In genomic region chr9:21451870-21452269, GRCm38 (mm10) we compare ENCODE assay signal across 10 mouse cellular contexts. TPM values are rescaled to one million over a fixed set of nuclear protein-coding genes. Genes with fewer than 3 reads are reported as not detected.
DNase-seq lines count a peak whose midpoint lies in the region; ATAC-seq and TF ChIP-seq lines count a peak whose summit lies in the region.
"Had no signal": no experiment of that assay in that cellular context is flagged by ENCODE, and none has a peak within 500 bp of the region (broad histone marks: within the 10 kb centered on the region; RNA-seq: fewer than 3 reads in every experiment).

No protein-coding gene starts in this region.

- intact Hi-C loops in gastrocnemius, adult 2 months (cut with DNase I) = no loop called here
- intact Hi-C loops in gastrocnemius, postnatal 36 days (cut with DNase I) = no loop called here

- 0 out of 2 replicates have a peak overlapping the region, but pooled peaks have one; percentile 17 for H3K9ac ChIP-seq in neural tube, embryonic 13.5 days
- no peak overlapping the region for H3K9ac ChIP-seq in neural tube, embryonic 15.5 days (replicated peaks)
- no peak overlapping the region for H3K9ac ChIP-seq in liver, embryonic 11.5 days (ENCODE audit: low read depth, low read length)

- peaks cover 14% of the 10 kb centered on the region for H3K4me1 ChIP-seq in neural tube, embryonic 13.5 days (replicated peaks)
- peaks cover 10% of the 10 kb centered on the region; the same call in 1 of the 2 replicates for H3K4me1 ChIP-seq in neural tube, embryonic 15.5 days
- H3K4me1 ChIP-seq in liver, embryonic 11.5 days (replicated peaks; ENCODE audit: control insufficient read depth, insufficient read depth, low read length) = peaks cover 48% of the 10 kb centered on the region

- H3K4me2 ChIP-seq in neural tube, embryonic 13.5 days = no peak overlapping the region
- no peak overlapping the region for H3K4me2 ChIP-seq in neural tube, embryonic 15.5 days
- H3K4me2 ChIP-seq in liver, embryonic 11.5 days = peak overlapping the region; percentile 44

- DNase-seq in gastrocnemius, adult 2 months = peak; percentile 71
- DNase-seq in gastrocnemius, postnatal 36 days = no peak
- no peak for DNase-seq in liver, embryonic 11.5 days (ENCODE audit: low spot score)
- no peak for DNase-seq in cerebellum, postnatal 36 days
- no peak for DNase-seq in right cerebral cortex, adult 18-20 months
- no peak for DNase-seq in thymus, postnatal 4 days
- DNase-seq: B cell, adult 2 months; cerebellum, adult 18-20 months had no signal

- TF ChIP-seq CTCF in gastrocnemius, adult 2 months (IDR thresholded peaks at IDR 0.05) = no peak

- ATAC-seq in neural tube, embryonic 13.5 days (ENCODE audit: low read depth) = no peak
- ATAC-seq in neural tube, embryonic 15.5 days (ENCODE audit: low FRiP score) = no peak
- peak; percentile 80 for ATAC-seq in liver, embryonic 11.5 days (replicated peaks; ENCODE audit: low FRiP score)

- no peaks in the 10 kb centered on the region for H3K36me3 ChIP-seq in neural tube, embryonic 13.5 days
- H3K36me3 ChIP-seq in neural tube, embryonic 15.5 days = no peaks in the 10 kb centered on the region
- no peaks in the 10 kb centered on the region for H3K36me3 ChIP-seq in liver, embryonic 11.5 days (ENCODE audit: control insufficient read depth, insufficient read depth, low read length)

- no peaks in the 10 kb centered on the region for H3K9me3 ChIP-seq in neural tube, embryonic 13.5 days
- H3K9me3 ChIP-seq in neural tube, embryonic 15.5 days (replicated peaks) = no peaks in the 10 kb centered on the region
- H3K9me3 ChIP-seq in liver, embryonic 11.5 days (ENCODE audit: control insufficient read depth, low read length) = no peaks in the 10 kb centered on the region

- H3K4me3 ChIP-seq in gastrocnemius, adult 2 months = peak overlapping the region; percentile 42
- no peak overlapping the region for H3K4me3 ChIP-seq in neural tube, embryonic 13.5 days
- H3K4me3 ChIP-seq in neural tube, embryonic 15.5 days (replicated peaks) = no peak overlapping the region
- H3K4me3 ChIP-seq in liver, embryonic 11.5 days (ENCODE audit: low read depth, low read length) = no peak overlapping the region

- H3K27me3 ChIP-seq in neural tube, embryonic 13.5 days = no peaks in the 10 kb centered on the region
- no peaks in the 10 kb centered on the region for H3K27me3 ChIP-seq in neural tube, embryonic 15.5 days (replicated peaks)
- no peaks in the 10 kb centered on the region for H3K27me3 ChIP-seq in liver, embryonic 11.5 days (replicated peaks; ENCODE audit: control insufficient read depth, insufficient read depth, low read length)

- H3K27ac ChIP-seq in gastrocnemius, adult 2 months = peak overlapping the region; percentile 88
- no peak overlapping the region; the same call in 1 of the 2 replicates for H3K27ac ChIP-seq in neural tube, embryonic 13.5 days (replicated peaks)
- no peak overlapping the region for H3K27ac ChIP-seq in neural tube, embryonic 15.5 days (replicated peaks)
- H3K27ac ChIP-seq in liver, embryonic 11.5 days (ENCODE audit: low read depth, low read length) = peak overlapping the region; percentile 53; the same call in 1 of the 2 replicates

- 87% methylated on average over 8 of the region's 8 CpGs for WGBS in neural tube, embryonic 13.5 days
- 85% methylated on average over 8 of the region's 8 CpGs for WGBS in neural tube, embryonic 15.5 days
- WGBS in liver, embryonic 11.5 days = 27% methylated on average over 8 of the region's 8 CpGs

RNA-seq across cellular contexts. Expression of gene Dnm2, which starts 27.2 kb away (rescaled TPM):
- total RNA-seq in gastrocnemius, adult 2 months (2021) = 10 to 100 TPM; 38.2 to 41.8 TPM
- total RNA-seq in gastrocnemius, postnatal 36 days (2021) = 10 to 100 TPM; 36.8 to 37.2 TPM
- 65.0 and 69.7 TPM in 2 replicates for polyA plus RNA-seq in neural tube, embryonic 13.5 days (2015; fragmentation: Nextera tagmentation; extraction: Ambion mirVana)
- 58.5 and 63.7 TPM in 2 replicates for polyA plus RNA-seq in neural tube, embryonic 15.5 days (2015; fragmentation: Nextera tagmentation; extraction: Ambion mirVana)
- polyA plus RNA-seq in liver, embryonic 11.5 days (2014; fragmentation: Nextera tagmentation; extraction: Ambion mirVana) = 72.7 and 79.5 TPM in 2 replicates

RNA-seq across cellular contexts. Expression of gene Qtrt1, which starts 40.2 kb away (rescaled TPM):
- total RNA-seq in gastrocnemius, adult 2 months (2021) = 1 to 10 TPM; 7.0 to 8.4 TPM
- total RNA-seq in gastrocnemius, postnatal 36 days (2021) = 1 to 10 TPM; 5.2 to 6.2 TPM
- polyA plus RNA-seq in neural tube, embryonic 13.5 days (2015; fragmentation: Nextera tagmentation; extraction: Ambion mirVana) = 49.1 and 50.4 TPM in 2 replicates
- polyA plus RNA-seq in neural tube, embryonic 15.5 days (2015; fragmentation: Nextera tagmentation; extraction: Ambion mirVana) = 47.6 and 55.6 TPM in 2 replicates
- polyA plus RNA-seq in liver, embryonic 11.5 days (2014; fragmentation: Nextera tagmentation; extraction: Ambion mirVana) = 59.2 and 60.2 TPM in 2 replicates

RNA-seq across cellular contexts. Expression of gene Tmed1, which starts 58.2 kb away (rescaled TPM):
- 10 to 100 TPM; 28.9 to 35.8 TPM for total RNA-seq in gastrocnemius, adult 2 months (2021)
- total RNA-seq in gastrocnemius, postnatal 36 days (2021) = 10 to 100 TPM; 24.4 to 34.9 TPM
- polyA plus RNA-seq in neural tube, embryonic 13.5 days (2015; fragmentation: Nextera tagmentation; extraction: Ambion mirVana) = 52.8 and 53.9 TPM in 2 replicates
- 53.4 and 61.3 TPM in 2 replicates for polyA plus RNA-seq in neural tube, embryonic 15.5 days (2015; fragmentation: Nextera tagmentation; extraction: Ambion mirVana)
- 68.6 and 70.2 TPM in 2 replicates for polyA plus RNA-seq in liver, embryonic 11.5 days (2014; fragmentation: Nextera tagmentation; extraction: Ambion mirVana)

Comparison
In these comparisons a context has a peak if more than half of its experiments do, and no peak if none do; other contexts are left out.
1. H3K27ac ChIP-seq: peak in gastrocnemius, adult 2 months (single experiment) and liver, embryonic 11.5 days (single experiment); none in neural tube, embryonic 13.5 days (single experiment) and neural tube, embryonic 15.5 days (single experiment).